Mouse (Mus musculus) cerebellum, adult 2 months (tissue): ENCODE results near the gene Srcin1.

Source experiments
- CTCF ChIP-seq: fragments of 200-500 bp; IDR thresholded peaks from 2 replicates; pipeline ENCODE4 v1.5.1; 2011; ENCODE audit warnings: low read depth, mild to moderate bottlenecking, control low read depth, low read length, moderate library complexity, borderline replicate concordance; ENCODE audit not compliant: insufficient read depth
- POLR2A ChIP-seq: fragments of 200-500 bp; IDR thresholded peaks from 2 replicates; pipeline ENCODE4 v1.6.1; 2011; ENCODE audit warnings: low read length, control low read depth, borderline replicate concordance; ENCODE audit not compliant: insufficient read depth

DNA sequence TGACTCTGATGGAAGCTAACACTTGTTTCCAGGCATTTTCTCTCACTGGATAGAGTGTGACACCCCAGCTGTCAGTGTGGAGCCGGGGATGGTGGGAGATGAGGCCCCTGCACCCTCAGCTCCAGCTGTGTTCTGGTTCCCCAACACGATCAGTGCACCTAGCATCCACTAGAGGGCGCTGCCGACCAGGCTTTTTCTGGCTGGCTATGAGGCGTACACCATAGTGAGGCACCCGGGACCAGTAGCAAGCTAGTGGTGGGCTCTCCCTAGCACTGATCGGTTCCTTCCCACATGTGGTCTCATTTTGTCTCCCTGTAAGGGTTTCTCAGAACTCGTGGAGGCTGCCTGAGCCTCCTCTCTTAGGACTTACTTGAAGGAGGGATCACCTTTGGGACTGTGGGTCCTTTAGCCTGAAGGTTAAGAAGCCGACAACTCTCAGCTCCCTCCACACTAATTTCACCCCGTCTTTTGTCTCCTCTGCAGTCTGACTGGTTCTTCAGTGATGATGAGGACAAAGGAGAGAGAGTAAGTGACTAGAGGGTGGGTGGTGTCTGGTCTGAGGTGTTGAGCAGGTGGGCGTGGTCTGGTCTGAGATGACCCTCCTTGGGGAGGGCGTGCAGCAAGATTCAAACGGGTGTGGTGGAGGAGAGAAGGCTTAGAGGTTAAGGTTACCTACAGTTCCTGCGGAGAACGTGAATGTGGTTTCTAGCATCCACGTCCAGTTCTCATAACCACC is 86.2 kb downstream of the Srcin1 start:
- TF ChIP-seq POLR2A (no peak), CTCF (peak; percentile 98)
